Mouse (Mus musculus): ENCODE results near the gene Agbl4.

Gene Agbl4

DNA sequence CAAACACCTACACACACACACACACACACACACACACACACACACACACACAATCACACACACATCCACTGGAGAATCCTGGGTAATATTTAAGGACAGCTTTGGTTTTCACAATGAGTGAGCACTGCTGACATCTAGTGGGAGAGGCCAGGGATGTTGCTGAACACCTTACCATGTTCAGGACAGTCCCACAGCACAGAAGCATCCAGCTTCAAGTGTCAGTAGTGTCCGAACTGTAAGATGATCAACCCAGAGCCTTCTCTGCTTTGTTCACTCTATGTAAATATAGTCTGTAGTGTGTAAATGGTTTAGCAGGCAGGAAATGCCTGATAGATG, 1248.3 kb downstream of the Agbl4 start:
- in situ Hi-C loops (cut with MboI, MseI) = loop anchor here (25.0 kb wide), 1 partner anchor 1583 kb away; no protein-coding TSS in a partner anchor

DNA sequence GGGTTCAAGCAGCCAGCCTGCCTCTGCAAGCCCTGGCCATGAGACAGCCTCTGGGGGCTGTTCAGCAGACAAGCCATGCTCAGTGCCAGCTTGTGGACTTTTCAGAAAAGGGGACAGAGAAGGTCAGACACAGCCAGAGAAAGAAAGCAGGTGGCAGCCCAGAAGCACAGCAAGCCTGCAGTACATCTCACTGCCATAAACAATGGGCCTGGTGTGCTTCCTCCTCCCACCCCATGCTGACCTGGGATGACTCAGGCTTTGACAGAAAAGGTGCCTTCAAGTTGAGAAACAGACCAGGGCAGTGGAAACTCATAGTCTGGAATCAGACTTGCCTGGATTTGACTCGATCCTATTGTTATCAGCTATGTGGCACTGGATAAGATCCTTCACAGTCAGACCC, 1256.0 kb downstream of the Agbl4 start:
- in situ Hi-C loops (cut with MboI, MseI) = no loop called here

- in situ Hi-C loops (cut with MboI, MseI) = no loop called here
Observed at GRCm38 (mm10) chr4:111663730-111664129, 1266.3 kb downstream of the Agbl4 start.

DNA sequence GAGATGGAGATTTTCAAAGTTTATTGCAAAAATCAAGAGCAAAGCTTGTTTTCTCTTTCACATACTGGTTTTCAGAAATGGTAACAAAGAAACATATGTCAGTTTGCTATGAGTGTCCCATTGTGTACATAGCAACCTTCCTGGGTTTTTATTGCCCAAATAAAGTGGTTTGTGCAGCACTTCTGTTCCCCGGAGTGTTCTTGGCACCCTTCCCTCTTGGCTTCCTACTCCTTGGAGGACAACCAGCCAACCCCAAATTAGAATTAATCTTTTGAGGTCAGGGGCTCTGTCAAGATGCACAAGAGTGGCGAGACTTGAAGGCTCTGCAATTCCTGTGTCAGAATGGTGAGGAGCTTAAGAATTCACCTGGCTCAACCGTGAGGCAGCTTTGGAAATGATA, 1266.7 kb downstream of the Agbl4 start:
- in situ Hi-C loops (cut with MboI, MseI) = no loop called here

DNA sequence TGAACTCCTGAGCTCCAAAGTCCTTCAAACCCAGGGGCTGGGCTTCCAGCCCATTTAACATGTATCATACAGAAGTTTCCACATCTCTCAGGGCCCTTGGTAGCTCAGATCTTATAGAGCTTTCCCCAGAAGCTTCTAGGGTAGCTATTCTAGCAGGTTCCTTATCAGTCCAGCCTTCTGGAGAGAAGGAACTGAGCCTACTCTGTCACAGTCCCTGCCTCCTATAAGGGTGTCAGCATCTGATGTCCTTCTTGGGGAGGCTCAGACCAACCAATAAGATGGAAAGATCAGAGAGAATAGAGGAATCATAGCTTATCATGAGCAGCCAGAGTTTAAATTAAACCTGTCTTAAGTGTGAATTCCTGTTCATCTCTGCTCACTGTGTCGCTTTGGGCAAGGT, 1269.3 kb downstream of the Agbl4 start:
- in situ Hi-C loops (cut with MboI, MseI) = no loop called here

- in situ Hi-C loops (cut with MboI, MseI) = no loop called here
Observed at GRCm38 (mm10) chr4:111669369-111669768, 1271.9 kb downstream of the Agbl4 start.

DNA sequence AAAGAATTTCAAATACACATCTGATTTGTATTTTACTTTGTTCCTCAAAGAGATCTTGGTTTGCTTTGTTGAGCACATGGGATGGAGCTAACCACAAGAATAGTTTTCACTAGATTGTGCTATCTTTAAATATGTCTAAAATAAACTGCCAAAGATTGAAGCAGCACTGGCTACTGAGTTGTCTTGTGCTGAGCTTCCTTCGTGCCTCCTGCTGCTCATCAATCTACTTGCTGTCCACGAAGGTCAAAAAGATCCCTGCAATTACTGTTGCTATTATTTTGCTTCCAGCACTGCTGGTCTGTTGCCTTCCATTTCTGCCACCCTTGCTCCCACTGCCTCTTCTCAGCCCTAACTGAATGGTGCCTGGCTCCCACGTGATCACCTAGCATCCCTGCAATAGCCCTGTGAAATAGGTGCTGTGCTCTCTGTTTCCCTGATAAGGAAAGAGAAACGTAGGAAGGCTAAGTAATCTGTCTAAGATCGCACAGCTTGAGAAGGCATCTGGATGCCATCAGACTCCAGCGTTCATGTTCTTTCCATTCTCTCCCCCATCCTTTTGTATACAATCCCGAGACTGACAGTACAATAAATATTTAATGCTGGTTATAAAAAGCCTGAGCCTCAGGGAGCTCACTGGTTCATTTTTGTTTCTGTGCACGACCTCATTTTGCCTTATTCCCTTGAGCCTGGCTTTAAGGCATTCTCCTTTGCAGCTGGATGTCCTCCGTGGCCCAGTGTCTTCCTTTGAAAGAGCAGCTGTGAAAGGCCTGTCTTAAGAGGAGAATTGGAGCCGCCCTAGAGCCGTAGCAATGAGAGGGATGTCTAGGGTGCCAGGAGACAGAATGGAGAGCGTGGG, 1273.3 kb downstream of the Agbl4 start:
- in situ Hi-C loops (cut with MboI, MseI) = no loop called here

DNA sequence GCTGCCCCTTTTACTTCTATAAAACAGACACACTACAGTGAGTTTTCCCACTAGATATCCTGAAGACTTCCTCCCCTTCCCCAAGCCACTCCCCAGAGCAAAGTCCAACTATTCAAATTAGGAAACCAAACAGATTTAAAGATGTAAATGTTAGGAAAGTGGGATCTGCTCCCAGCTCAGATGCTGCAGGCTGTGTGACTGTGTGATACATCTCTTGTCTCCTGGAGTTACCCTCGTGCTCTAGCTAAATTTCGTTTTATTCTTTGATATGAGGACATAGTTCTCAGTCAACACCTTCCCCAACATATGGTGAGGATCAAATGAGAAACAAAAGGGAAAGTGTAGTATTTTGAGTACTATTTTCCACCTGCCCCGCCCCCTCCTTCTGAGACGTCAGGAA, 1274.0 kb downstream of the Agbl4 start:
- in situ Hi-C loops (cut with MboI, MseI) = no loop called here

DNA sequence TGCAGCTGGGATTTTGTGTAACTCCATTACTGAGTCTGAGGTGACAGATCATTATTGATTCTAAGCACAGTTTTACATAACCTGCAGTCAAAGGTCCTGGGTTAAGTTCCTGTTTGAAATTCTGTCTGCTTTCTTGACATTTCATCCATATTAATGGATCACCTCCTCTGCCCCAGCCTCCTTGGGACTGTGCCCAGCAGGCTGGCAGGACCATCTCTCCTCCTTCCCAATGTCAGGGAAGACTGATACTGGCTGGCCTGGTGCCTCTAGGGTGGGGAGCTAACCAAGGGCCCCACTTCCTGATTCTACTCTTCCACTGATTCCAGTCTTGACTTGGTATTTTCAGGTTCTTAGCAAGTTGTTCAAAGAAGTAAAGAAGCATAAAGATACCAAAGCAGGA, 1276.4 kb downstream of the Agbl4 start:
- in situ Hi-C loops (cut with MboI, MseI) = no loop called here

DNA sequence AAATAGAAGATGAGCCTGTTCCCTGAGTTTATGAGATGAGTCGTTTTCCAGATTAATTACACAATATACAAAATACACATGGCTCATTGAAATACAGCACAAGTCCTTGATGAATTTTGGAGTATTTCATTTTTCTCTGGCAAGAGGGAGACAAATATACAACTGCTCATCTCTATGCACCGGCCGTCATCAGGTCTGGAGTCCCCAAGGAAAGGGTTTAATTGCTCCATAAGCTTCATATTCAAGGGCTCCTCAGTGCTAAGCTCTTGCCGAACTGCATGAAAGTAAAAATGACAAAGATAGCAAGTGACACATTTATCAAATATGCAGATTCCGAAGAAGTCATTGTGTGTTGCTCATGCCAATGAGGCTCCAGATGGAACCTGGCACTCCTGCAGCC, 1284.5 kb downstream of the Agbl4 start:
- in situ Hi-C loops (cut with MboI, MseI) = loop anchor here (10.0 kb wide), 2 partner anchors 313 to 1627 kb away; no protein-coding TSS in a partner anchor

- in situ Hi-C loops (cut with MboI, MseI) = loop anchor here (10.0 kb wide), 2 partner anchors 312 to 1628 kb away; no protein-coding TSS in a partner anchor
Observed at GRCm38 (mm10) chr4:111682793-111683192, 1285.3 kb downstream of the Agbl4 start.

GRCm38 (mm10) chr4:111683843-111684242, 1286.4 kb downstream of the Agbl4 start:
- in situ Hi-C loops (cut with MboI, MseI) = loop anchor here (10.0 kb wide), 2 partner anchors 311 to 1629 kb away; no protein-coding TSS in a partner anchor

DNA sequence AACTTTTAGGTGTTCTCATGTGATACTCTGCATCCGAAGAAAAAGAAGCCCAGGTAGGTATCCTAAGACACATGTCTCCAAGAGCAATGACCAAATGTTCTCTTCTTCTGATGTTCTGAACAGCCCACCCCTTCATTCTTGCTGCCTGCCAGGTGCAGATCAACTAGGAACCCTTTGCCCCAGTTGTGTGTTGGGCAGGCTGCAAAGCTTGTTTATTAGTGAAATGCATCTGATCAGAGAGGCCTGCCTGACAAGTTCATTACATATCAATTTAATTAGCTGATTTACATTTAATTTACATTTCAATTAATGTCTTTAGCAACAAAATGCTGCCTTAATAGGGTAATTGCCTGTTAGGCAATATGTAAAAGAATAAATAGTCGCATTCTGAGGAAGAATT, 1288.5 kb downstream of the Agbl4 start:
- in situ Hi-C loops (cut with MboI, MseI) = loop anchor here (10.0 kb wide), 2 partner anchors 309 to 1631 kb away; no protein-coding TSS in a partner anchor

DNA sequence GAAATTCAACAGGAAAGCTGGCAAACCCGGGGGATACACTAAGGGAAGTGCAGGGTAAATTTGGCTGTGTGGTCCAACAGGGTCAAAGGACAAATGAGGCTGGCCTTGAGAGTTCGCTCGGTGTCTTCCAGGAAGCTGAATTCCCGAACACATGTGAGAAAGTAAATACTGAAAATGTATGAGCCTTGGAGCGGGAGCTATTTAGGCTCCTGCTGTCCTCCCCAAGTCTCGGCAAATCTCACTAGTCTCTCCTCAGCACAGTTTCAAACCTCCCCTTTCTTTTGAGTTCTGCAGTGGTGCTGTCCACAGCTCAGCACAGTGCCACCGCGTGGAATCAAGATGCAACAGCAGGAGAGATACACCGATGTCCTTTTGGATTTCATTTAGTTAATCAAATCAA, 1289.5 kb downstream of the Agbl4 start:
- in situ Hi-C loops (cut with MboI, MseI) = loop anchor here (10.0 kb wide), 2 partner anchors 308 to 1632 kb away; no protein-coding TSS in a partner anchor

- in situ Hi-C loops (cut with MboI, MseI) = loop anchor here (10.0 kb wide), 2 partner anchors 307 to 1633 kb away; no protein-coding TSS in a partner anchor
Observed at GRCm38 (mm10) chr4:111687613-111688012, 1290.2 kb downstream of the Agbl4 start.

GRCm38 (mm10) chr4:111691057-111691543, 1293.6 kb downstream of the Agbl4 start:
- in situ Hi-C loops (cut with MboI, MseI) = no loop called here

GRCm38 (mm10) chr4:111701381-111701780, 1303.9 kb downstream of the Agbl4 start:
- in situ Hi-C loops (cut with MboI, MseI) = no loop called here

- in situ Hi-C loops (cut with MboI, MseI) = no loop called here
Observed at GRCm38 (mm10) chr4:111704126-111704525, 1306.7 kb downstream of the Agbl4 start.

DNA sequence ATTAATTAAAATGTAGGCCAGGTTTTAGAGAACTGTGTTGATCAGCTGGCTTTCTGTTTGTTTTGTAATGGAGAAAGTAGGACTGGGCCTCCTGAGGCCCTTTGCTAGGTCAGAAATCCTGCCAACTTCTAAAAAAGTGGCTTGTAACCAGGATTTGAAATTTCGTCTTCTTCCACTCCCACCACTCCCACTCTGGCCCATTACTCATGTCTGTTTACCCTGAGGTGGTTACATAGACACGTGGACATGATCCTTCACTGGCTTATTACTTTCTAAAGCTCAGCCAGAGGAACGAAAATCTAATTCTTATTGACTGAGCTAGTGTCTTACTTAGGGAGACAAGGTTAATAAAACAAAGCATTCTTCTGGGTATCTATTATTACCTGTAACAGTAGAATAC, 1307.5 kb downstream of the Agbl4 start:
- in situ Hi-C loops (cut with MboI, MseI) = no loop called here

Data from T-helper 2 cell (primary cell).